Mouse (Mus musculus) embryonic facial prominence, embryonic 11.5 days (tissue): Measurements from ENCODE around the gene Tex46. TPM values are rescaled to one million over a fixed set of nuclear protein-coding genes. Genes with fewer than 3 reads are reported as not detected.

Experiments used
- ATAC-seq: fragments of 200-750 bp; cut with Nextera tagmentation; replicated peaks from 2 replicates; pipeline ENCODE4 v1.8.0; 2017; ENCODE audit warnings: low read depth; ENCODE audit not compliant: insufficient number of reproducible peaks, low FRiP score, low TSS enrichment
- DNase-seq: peaks from one replicate; pipeline ENCODE4 v3.0.0-alpha.2; 2015; ENCODE audit warnings: low spot score
- H3K27ac ChIP-seq: fragments of 300-500 bp; sonication (generic); replicated peaks from 2 replicates; pipeline ENCODE4 v1.5.1; 2014; ENCODE audit warnings: mild to moderate bottlenecking, low read depth, low read length, control low read depth
- H3K27me3 ChIP-seq: fragments of 300-500 bp; sonication (generic); 2 replicates; pipeline ENCODE4 v1.6.1; 2014; ENCODE audit warnings: mild to moderate bottlenecking, low read length, moderate library complexity, mixed read lengths; ENCODE audit not compliant: control insufficient read depth, insufficient read depth
- H3K36me3 ChIP-seq: fragments of 300-500 bp; sonication (generic); replicated peaks from 2 replicates; pipeline ENCODE4 v1.6.1; 2014; ENCODE audit warnings: low read depth, mild to moderate bottlenecking, low read length, moderate library complexity, mixed read lengths; ENCODE audit not compliant: control insufficient read depth, insufficient read depth
- H3K4me1 ChIP-seq: fragments of 300-500 bp; sonication (generic); 2 replicates; pipeline ENCODE4 v1.6.1; 2014; ENCODE audit warnings: low read length, mixed read lengths; ENCODE audit not compliant: control insufficient read depth, insufficient read depth
- H3K4me2 ChIP-seq: fragments of 300-500 bp; sonication (generic); 2 replicates; pipeline ENCODE4 v1.6.1; 2014; ENCODE audit warnings: low read depth, mild to moderate bottlenecking, control low read depth, low read length, moderate library complexity
- H3K4me3 ChIP-seq: fragments of 300-500 bp; sonication (generic); 2 replicates; pipeline ENCODE4 v1.5.1; 2014; ENCODE audit warnings: low read depth, low read length, control low read depth
- H3K9ac ChIP-seq: fragments of 300-500 bp; sonication (generic); replicated peaks from 2 replicates; pipeline ENCODE4 v1.6.1; 2014; ENCODE audit warnings: mild to moderate bottlenecking, control low read depth, low read length
- H3K9me3 ChIP-seq: fragments of 300-500 bp; sonication (generic); replicated peaks from 2 replicates; pipeline ENCODE4 v1.6.1; 2016; ENCODE audit warnings: mild to moderate bottlenecking, low read length, inconsistent platforms, mixed read lengths; ENCODE audit not compliant: control insufficient read depth
- WGBS: fragments of 180-500 bp; shearing (Covaris S2); extraction: QIAGEN DNeasy Blood & Tissue Kit; methylation state at CpG from one replicate; pipeline ENCODE4 v1.1.7; 2014; 5-methylcytosine and 5-hydroxymethylcytosine counted together
- polyA plus RNA-seq: library from polyadenylated mRNA; unstranded; fragments of >200 nt; fragmentation: Nextera tagmentation; extraction: Ambion mirVana; gene quantifications from 2 replicates; pipeline ENCODE4 v1.2.1, GENCODE M21; 2014

Gene Tex46
- polyA plus RNA-seq, 1 experiment from 2014 or later = not detected

DNA sequence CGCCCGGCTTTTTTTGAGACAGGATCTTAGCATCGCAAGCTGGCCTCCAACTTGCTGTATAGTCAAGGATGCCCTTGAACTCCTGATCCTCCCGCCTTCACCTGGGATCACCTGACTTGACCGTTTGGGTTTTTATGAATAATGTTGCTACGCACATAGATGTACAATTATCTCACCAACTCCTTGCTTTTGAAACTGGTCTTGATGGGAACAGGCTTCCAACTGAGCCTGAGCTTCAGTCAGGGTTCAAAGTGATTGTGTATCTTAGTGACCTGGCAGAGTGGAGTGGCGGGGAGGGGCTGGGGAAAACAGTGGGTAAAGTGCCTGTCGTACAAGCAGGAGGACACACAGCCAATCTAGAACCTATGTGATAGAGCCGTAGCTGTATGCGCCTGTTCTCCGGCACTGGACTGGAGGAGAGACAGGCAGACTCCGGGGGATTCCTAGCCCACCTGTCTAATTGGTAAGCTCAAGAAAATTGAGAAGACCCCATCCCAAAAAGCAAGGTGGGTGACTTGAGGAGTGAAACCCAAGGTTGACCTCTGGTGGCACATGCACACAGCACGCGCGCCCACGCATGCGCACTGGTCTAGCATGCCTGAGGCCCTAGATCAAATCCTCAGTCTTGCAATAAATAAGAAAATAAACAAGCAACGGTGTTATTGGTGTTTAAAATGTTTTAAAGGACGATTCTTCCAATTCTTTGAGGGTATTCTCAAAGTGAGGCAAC, 4.3 kb upstream of the Tex46 start:
- no peak overlapping the region for H3K4me3 ChIP-seq
- no peaks in the 10 kb centered on the region for H3K4me1 ChIP-seq
- no peaks in the 10 kb centered on the region for H3K9me3 ChIP-seq
- H3K4me2 ChIP-seq = no peak overlapping the region
- no peaks in the 10 kb centered on the region for H3K27me3 ChIP-seq
- 92% methylated on average over 19 of the region's 19 CpGs for WGBS
- ATAC-seq (no peak), DNase-seq (no peak)
- H3K36me3 ChIP-seq = no peaks in the 10 kb centered on the region
- no peak overlapping the region for H3K9ac ChIP-seq
- H3K27ac ChIP-seq = no peak overlapping the region

- Histone ChIP-seq H3K9me3 (no peaks in the 10 kb centered on the region), H3K4me3 (no peak overlapping the region), H3K27me3 (no peaks in the 10 kb centered on the region), H3K27ac (no peak overlapping the region), H3K9ac (no peak overlapping the region), H3K4me1 (no peaks in the 10 kb centered on the region), H3K4me2 (no peak overlapping the region), H3K36me3 (no peaks in the 10 kb centered on the region)
- WGBS = 70% methylated on average over 7 of the region's 7 CpGs
- DNase-seq (no peak), ATAC-seq (no peak)
Observed at GRCm38 (mm10) chr4:136613657-136614056, 3.4 kb downstream of the Tex46 start.

GRCm38 (mm10) chr4:136621336-136621735, 11.1 kb downstream of the Tex46 start:
- ATAC-seq (no peak), DNase-seq (peak; percentile 87)
- WGBS = 3% methylated on average over 1 of the region's 1 CpGs
- Histone ChIP-seq H3K4me2 (no peak overlapping the region), H3K36me3 (no peaks in the 10 kb centered on the region), H3K9ac (no peak overlapping the region), H3K4me1 (no peaks in the 10 kb centered on the region), H3K27ac (no peak overlapping the region), H3K27me3 (no peaks in the 10 kb centered on the region), H3K9me3 (no peaks in the 10 kb centered on the region), H3K4me3 (no peak overlapping the region)

DNA sequence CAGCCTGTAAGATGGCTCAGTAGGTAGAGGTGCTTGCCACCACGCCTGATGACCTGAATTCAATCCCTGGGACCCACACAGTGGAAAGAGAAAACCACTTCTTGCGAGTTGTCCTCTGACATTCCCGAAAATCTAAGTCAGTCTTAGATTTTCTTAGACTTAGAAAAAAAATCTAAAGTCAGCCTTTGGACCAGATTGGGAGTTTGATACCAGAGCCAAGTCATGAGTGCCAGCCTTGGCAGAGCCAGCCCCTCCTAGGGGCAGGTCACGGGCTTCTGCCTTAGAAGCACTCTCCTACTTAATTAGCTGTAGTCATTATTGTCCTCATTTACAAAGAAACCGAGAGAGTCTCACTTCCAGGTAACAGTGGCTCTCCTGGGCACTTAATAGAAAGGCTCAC, 11.7 kb downstream of the Tex46 start:
- no peak for ATAC-seq
- no peaks in the 10 kb centered on the region for H3K27me3 ChIP-seq
- no peak for DNase-seq
- H3K4me1 ChIP-seq = no peaks in the 10 kb centered on the region
- no peak overlapping the region for H3K27ac ChIP-seq
- no peak overlapping the region for H3K4me3 ChIP-seq
- no peak overlapping the region for H3K4me2 ChIP-seq
- no peaks in the 10 kb centered on the region for H3K36me3 ChIP-seq
- no peaks in the 10 kb centered on the region for H3K9me3 ChIP-seq
- WGBS = 49% methylated on average over 5 of the region's 5 CpGs
- H3K9ac ChIP-seq = no peak overlapping the region

GRCm38 (mm10) chr4:136622388-136622787, 12.2 kb downstream of the Tex46 start, which contains the start of gene Lactbl1:
Lactbl1 (plus strand) TSS chr4:136622621.
- WGBS = 45% methylated on average over 6 of the region's 6 CpGs
- Histone ChIP-seq H3K36me3 (no peaks in the 10 kb centered on the region), H3K4me1 (no peaks in the 10 kb centered on the region), H3K27me3 (no peaks in the 10 kb centered on the region), H3K9ac (no peak within 1 kb of the TSS), H3K4me3 (no peak within 1 kb of the TSS), H3K27ac (no peak within 1 kb of the TSS), H3K9me3 (no peaks in the 10 kb centered on the region), H3K4me2 (no peak within 1 kb of the TSS)
- no peak for DNase-seq
- ATAC-seq = no peak

- no peaks in the 10 kb centered on the region for H3K9me3 ChIP-seq
- 63% methylated on average over 6 of the region's 6 CpGs for WGBS
- no peak overlapping the region for H3K4me3 ChIP-seq
- DNase-seq = no peak
- no peaks in the 10 kb centered on the region for H3K4me1 ChIP-seq
- H3K27me3 ChIP-seq = no peaks in the 10 kb centered on the region
- H3K4me2 ChIP-seq = no peak overlapping the region
- ATAC-seq = no peak
- no peak overlapping the region for H3K27ac ChIP-seq
- H3K36me3 ChIP-seq = no peaks in the 10 kb centered on the region
- no peak overlapping the region for H3K9ac ChIP-seq
Observed at GRCm38 (mm10) chr4:136626590-136626989, 16.4 kb downstream of the Tex46 start.

DNA sequence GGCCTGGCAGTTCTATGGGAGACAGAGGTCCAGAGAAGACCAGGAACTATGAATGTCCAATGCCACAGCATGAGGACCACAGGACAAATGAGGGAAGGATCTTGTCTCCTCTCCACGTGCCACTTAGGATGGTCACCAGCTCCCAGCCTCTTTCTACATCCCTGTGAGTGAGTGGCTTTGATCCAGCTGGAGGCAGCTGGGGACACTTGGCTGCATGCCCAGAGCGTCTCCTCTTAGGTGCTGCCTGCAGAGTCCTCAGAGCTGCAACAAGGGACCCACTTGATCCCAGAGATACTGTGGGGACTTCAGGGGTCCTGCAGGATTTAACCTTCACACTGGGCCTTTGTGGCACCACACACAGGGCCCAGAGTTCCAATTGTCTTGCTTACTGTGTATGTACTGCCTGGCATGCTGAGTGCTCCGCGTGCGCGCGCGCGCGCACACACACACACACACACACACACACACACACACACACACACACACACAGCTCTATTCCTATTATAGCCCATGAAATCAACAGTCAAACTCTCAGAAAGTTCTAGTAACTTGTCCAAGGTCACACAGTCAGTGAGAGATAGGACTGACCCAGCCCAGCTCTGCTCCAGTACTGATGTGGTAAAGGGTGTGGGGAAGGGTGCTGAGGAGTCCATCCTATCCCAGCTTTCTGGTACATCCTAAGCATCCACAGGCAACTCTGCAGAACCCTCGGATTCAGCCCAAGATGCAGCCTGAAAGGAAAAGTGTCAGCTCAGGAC, 21.2 kb downstream of the Tex46 start:
- Histone ChIP-seq H3K4me2 (no peak overlapping the region), H3K4me3 (no peak overlapping the region), H3K36me3 (no peaks in the 10 kb centered on the region), H3K4me1 (no peaks in the 10 kb centered on the region), H3K9ac (no peak overlapping the region), H3K27me3 (peaks cover under 1% of the 10 kb centered on the region), H3K9me3 (no peaks in the 10 kb centered on the region), H3K27ac (no peak overlapping the region)
- 85% methylated on average over 11 of the region's 11 CpGs for WGBS
- DNase-seq = no peak
- ATAC-seq = no peak

GRCm38 (mm10) chr4:136635995-136636394, 25.8 kb downstream of the Tex46 start:
- Histone ChIP-seq H3K4me3 (no peak overlapping the region), H3K36me3 (no peaks in the 10 kb centered on the region), H3K9ac (no peak overlapping the region), H3K27me3 (peaks cover 22% of the 10 kb centered on the region), H3K4me1 (no peaks in the 10 kb centered on the region; the same call in 1 of the 2 replicates), H3K4me2 (no peak overlapping the region), H3K27ac (no peak overlapping the region), H3K9me3 (no peaks in the 10 kb centered on the region)
- ATAC-seq = no peak
- DNase-seq = no peak
